Mouse (Mus musculus): Measurements from ENCODE around the gene Yipf3.

GRCm38 (mm10) chr17:46259675-46260074, 11.8 kb downstream of the Yipf3 start:
- no peak for TF ChIP-seq CTCF (IDR thresholded peaks at IDR 0.05; ENCODE audit: low read depth, low read length)
- no peak for TF ChIP-seq POLR2A (IDR thresholded peaks at IDR 0.05; ENCODE audit: extremely low read depth, insufficient read depth, low read length)
